Mouse (Mus musculus): Measurements from ENCODE around the gene Parvb. TPM values are rescaled to one million over a fixed set of nuclear protein-coding genes. Genes with fewer than 3 reads are reported as not detected.

The Parvb gene
- total RNA-seq (2014; rRNA removed) (9.6 and 14.0 TPM in 2 replicates), polyA plus RNA-seq (2015; fragmentation: Nextera tagmentation; extraction: Ambion mirVana) (4.3 and 5.8 TPM in 2 replicates)

DNA sequence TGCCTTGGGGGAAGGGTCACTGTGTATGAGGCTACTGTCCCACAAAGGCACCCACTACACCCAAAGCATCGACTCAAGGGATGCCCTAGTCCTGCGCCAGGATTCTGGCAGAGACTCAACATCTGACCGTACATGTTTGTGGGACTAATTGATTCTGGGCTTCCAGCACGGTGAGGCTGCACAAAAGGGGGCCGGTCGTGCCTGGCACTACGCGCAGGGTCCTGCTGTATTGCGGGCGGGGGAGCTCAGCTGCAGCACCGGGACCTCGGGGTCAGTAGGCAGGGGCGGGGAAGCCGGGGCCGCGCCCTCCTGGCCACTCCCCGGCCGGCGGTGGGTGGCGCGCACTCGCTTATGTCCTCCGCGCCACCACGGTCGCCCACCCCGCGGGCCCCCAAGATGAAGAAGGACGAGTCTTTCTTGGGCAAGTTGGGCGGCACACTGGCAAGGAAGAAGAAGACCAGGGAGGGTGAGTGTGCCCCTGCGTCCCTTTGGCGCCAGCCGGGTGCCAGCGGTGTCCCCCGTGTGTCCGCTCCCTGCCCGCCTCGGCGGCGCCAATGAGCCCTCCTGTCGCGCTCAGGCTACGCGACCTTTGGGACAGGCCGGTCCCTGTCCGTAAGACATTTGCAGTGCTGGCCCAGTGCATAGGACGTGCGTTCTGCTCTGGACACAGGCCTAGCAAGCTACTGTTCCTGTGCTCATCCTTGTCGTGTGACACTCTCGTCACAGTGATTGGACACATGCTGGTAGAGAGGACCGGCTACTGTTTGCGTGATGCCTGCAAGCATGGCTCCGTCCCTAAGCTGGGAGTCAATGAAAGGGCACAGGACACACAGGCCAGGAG lies at the start of gene Parvb:
Gene Parvb, plus strand, starts transcription at position 323 of the 841 bp plus-strand sequence.
- peak; percentile 51; the same call in 1 of the 2 replicates for ATAC-seq (ENCODE audit: low FRiP score)
- Histone ChIP-seq H3K9me3 (ENCODE audit: low read length) (no peaks in the 10 kb centered on the region), H3K36me3 (ENCODE audit: insufficient read depth, low read length) (no peaks in the 10 kb centered on the region), H3K4me3 (ENCODE audit: low read depth, low read length) (peak within 1 kb of the TSS; percentile 39), H3K4me1 (ENCODE audit: insufficient read depth, low read length) (peaks cover 18% of the 10 kb centered on the region), H3K27me3 (ENCODE audit: insufficient read depth, low read length) (no peaks in the 10 kb centered on the region), H3K9ac (replicated peaks; ENCODE audit: low read length, poor library complexity, severe bottlenecking) (peak within 1 kb of the TSS; percentile 56), H3K4me2 (ENCODE audit: low read depth, low read length, poor library complexity, severe bottlenecking) (peak within 1 kb of the TSS; percentile 87), H3K27ac (ENCODE audit: low read depth, low read length) (peak within 1 kb of the TSS; percentile 65)
- WGBS, result 2% methylated on average over 52 of the region's 53 CpGs
- DNase-seq (ENCODE audit: low spot score), result peak; percentile 68
- no peak for TF ChIP-seq CTCF (IDR thresholded peaks at IDR 0.05)

GRCm38 (mm10) chr15:84183967-84184366 lies 47.9 kb upstream of the Parvb start:
- Histone ChIP-seq H3K4me2 (ENCODE audit: low read depth, low read length, poor library complexity, severe bottlenecking) (no peak overlapping the region), H3K4me3 (ENCODE audit: low read depth, low read length) (no peak overlapping the region), H3K4me1 (ENCODE audit: insufficient read depth, low read length) (no peaks in the 10 kb centered on the region), H3K9ac (replicated peaks; ENCODE audit: low read length, poor library complexity, severe bottlenecking) (no peak overlapping the region), H3K27ac (ENCODE audit: low read depth, low read length) (no peak overlapping the region), H3K9me3 (ENCODE audit: low read length) (no peaks in the 10 kb centered on the region), H3K27me3 (ENCODE audit: insufficient read depth, low read length) (no peaks in the 10 kb centered on the region), H3K36me3 (ENCODE audit: insufficient read depth, low read length) (peaks cover 10% of the 10 kb centered on the region; the same call in 1 of the 2 replicates)
- ATAC-seq (ENCODE audit: low FRiP score), result no peak
- no peak for DNase-seq (ENCODE audit: low spot score)
- 20% methylated on average over 1 of the region's 1 CpGs for WGBS
- TF ChIP-seq CTCF (IDR thresholded peaks at IDR 0.05), result no peak

GRCm38 (mm10) chr15:84186196-84186595 lies 45.6 kb upstream of the Parvb start:
- H3K27ac ChIP-seq (ENCODE audit: low read depth, low read length), result no peak overlapping the region
- no peaks in the 10 kb centered on the region; the same call in 1 of the 2 replicates for H3K4me1 ChIP-seq (ENCODE audit: insufficient read depth, low read length)
- DNase-seq (ENCODE audit: low spot score) (no peak), ATAC-seq (ENCODE audit: low FRiP score) (no peak)
- no peak overlapping the region for H3K9ac ChIP-seq (replicated peaks; ENCODE audit: low read length, poor library complexity, severe bottlenecking)
- H3K4me3 ChIP-seq (ENCODE audit: low read depth, low read length), result no peak overlapping the region
- no peak for TF ChIP-seq CTCF (IDR thresholded peaks at IDR 0.05)
- H3K9me3 ChIP-seq (ENCODE audit: low read length), result no peaks in the 10 kb centered on the region
- H3K27me3 ChIP-seq (ENCODE audit: insufficient read depth, low read length), result no peaks in the 10 kb centered on the region
- no peak overlapping the region for H3K4me2 ChIP-seq (ENCODE audit: low read depth, low read length, poor library complexity, severe bottlenecking)
- 0 out of 2 replicates have a peak, but pooled peaks cover 3% of the 10 kb centered on the region for H3K36me3 ChIP-seq (ENCODE audit: insufficient read depth, low read length)
- 51% methylated on average over 4 of the region's 4 CpGs for WGBS

DNA sequence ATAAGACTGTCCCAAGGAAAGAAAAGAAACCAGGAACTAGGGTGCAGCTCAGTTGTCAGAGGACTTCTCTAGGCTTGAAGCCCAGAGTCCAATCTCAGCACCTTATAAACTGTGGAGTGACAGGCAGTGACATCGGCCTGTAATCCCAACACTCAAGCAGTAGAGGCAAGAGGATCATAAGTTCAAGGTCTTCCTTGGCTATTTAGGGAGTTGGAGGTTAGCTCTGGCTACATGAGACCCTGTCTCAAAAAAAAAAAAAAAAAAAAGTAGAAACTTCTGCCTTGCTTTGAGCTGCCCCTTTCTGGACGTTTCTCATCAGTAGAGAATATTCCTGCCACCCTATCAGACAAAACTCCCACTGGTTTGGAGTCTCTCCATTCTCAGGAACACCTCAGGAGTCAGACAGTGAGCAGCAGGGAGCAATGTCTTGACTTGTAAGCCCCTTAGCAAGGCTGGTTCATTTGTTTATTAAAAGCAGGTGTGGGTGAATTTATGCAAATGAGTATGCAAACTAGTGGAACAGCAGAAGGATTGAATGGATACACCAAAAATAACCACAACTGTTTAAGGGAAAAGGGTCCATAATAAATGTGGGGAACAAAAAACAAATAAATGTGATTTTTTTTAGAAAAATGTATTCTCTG lies 42.8 kb upstream of the Parvb start:
- TF ChIP-seq CTCF (IDR thresholded peaks at IDR 0.05), result no peak
- 65% methylated on average over 2 of the region's 2 CpGs for WGBS
- H3K4me3 ChIP-seq (ENCODE audit: low read depth, low read length), result no peak overlapping the region

GRCm38 (mm10) chr15:84189881-84190280 lies 42.0 kb upstream of the Parvb start:
- no peaks in the 10 kb centered on the region for H3K27me3 ChIP-seq (ENCODE audit: insufficient read depth, low read length)
- peaks cover 10% of the 10 kb centered on the region; the same call in 1 of the 2 replicates for H3K4me1 ChIP-seq (ENCODE audit: insufficient read depth, low read length)
- no peak overlapping the region for H3K9ac ChIP-seq (replicated peaks; ENCODE audit: low read length, poor library complexity, severe bottlenecking)
- H3K27ac ChIP-seq (ENCODE audit: low read depth, low read length), result no peak overlapping the region
- TF ChIP-seq CTCF (IDR thresholded peaks at IDR 0.05), result no peak
- ATAC-seq (ENCODE audit: low FRiP score) (no peak), DNase-seq (ENCODE audit: low spot score) (peak; percentile 61)
- no peaks in the 10 kb centered on the region for H3K9me3 ChIP-seq (ENCODE audit: low read length)
- no peak overlapping the region for H3K4me2 ChIP-seq (ENCODE audit: low read depth, low read length, poor library complexity, severe bottlenecking)
- no peak overlapping the region for H3K4me3 ChIP-seq (ENCODE audit: low read depth, low read length)
- WGBS, result 42% methylated on average over 3 of the region's 3 CpGs
- 0 out of 2 replicates have a peak, but pooled peaks cover 3% of the 10 kb centered on the region for H3K36me3 ChIP-seq (ENCODE audit: insufficient read depth, low read length)

More for the DNA sequence above, 42.8 kb upstream of the Parvb start:
- no peak overlapping the region for H3K9ac ChIP-seq (replicated peaks; ENCODE audit: low read length, poor library complexity, severe bottlenecking)
- H3K27ac ChIP-seq (ENCODE audit: low read depth, low read length), result no peak overlapping the region
- ATAC-seq (ENCODE audit: low FRiP score) (no peak), DNase-seq (ENCODE audit: low spot score) (no peak)
- peaks cover 10% of the 10 kb centered on the region; the same call in 1 of the 2 replicates for H3K4me1 ChIP-seq (ENCODE audit: insufficient read depth, low read length)
- H3K4me2 ChIP-seq (ENCODE audit: low read depth, low read length, poor library complexity, severe bottlenecking), result no peak overlapping the region
- H3K36me3 ChIP-seq (ENCODE audit: insufficient read depth, low read length), result 0 out of 2 replicates have a peak, but pooled peaks cover 3% of the 10 kb centered on the region
- H3K27me3 ChIP-seq (ENCODE audit: insufficient read depth, low read length), result no peaks in the 10 kb centered on the region
- H3K9me3 ChIP-seq (ENCODE audit: low read length), result no peaks in the 10 kb centered on the region
